Mouse (Mus musculus) liver, embryonic 14.5 days (tissue): Measurements from ENCODE around the gene Lrrc75a. TPM values are rescaled to one million over a fixed set of nuclear protein-coding genes. Genes with fewer than 3 reads are reported as not detected.

Source experiments
- ATAC-seq: fragments of 200-750 bp; cut with Nextera tagmentation; 2 replicates; pipeline ENCODE4 v1.8.0; 2017; ENCODE audit warnings: moderate number of reproducible peaks, mild to moderate bottlenecking, moderate library complexity; ENCODE audit not compliant: insufficient read depth
- DNase-seq, 3 experiments: peaks; one replicate each; pipeline ENCODE4 v3.0.0-alpha.2; 2012 to 2013; ENCODE audit warnings: low read depth in 3 of 3, low spot score in 3 of 3
- H3K27ac ChIP-seq: fragments of 300-500 bp; sonication (generic); 2 replicates; pipeline ENCODE4 v1.5.1; 2014; ENCODE audit warnings: moderate library complexity, mild to moderate bottlenecking, control low read depth, inconsistent platforms
- H3K27me3 ChIP-seq: fragments of 300-500 bp; sonication (generic); 2 replicates; pipeline ENCODE4 v1.6.1; 2014; ENCODE audit warnings: mild to moderate bottlenecking, low read length, moderate library complexity; ENCODE audit not compliant: control insufficient read depth, insufficient read depth
- H3K36me3 ChIP-seq: fragments of 300-500 bp; sonication (generic); replicated peaks from 2 replicates; pipeline ENCODE4 v1.6.1; 2014; ENCODE audit warnings: low read depth; ENCODE audit not compliant: control insufficient read depth, insufficient read depth
- H3K4me1 ChIP-seq, 2 experiments: fragments of 200-500 bp in 1 of 2; fragments of 300-500 bp in 1 of 2; sonication (generic) in 1 of 2; replicated peaks; 2 replicates each; pipeline ENCODE4 v1.6.1; 2012 to 2014; ENCODE audit warnings: antibody characterized with exemption in 1 of 2, inconsistent platforms in 1 of 2, low read length in 1 of 2; ENCODE audit not compliant: control insufficient read depth in 2 of 2, insufficient read depth in 2 of 2
- H3K4me2 ChIP-seq: fragments of 300-500 bp; sonication (generic); 2 replicates; pipeline ENCODE4 v1.6.1; 2014; ENCODE audit warnings: low read depth, mild to moderate bottlenecking, control low read depth, moderate library complexity
- H3K4me3 ChIP-seq, 2 experiments: fragments of 200-500 bp in 1 of 2; fragments of 300-500 bp in 1 of 2; sonication (generic) in 1 of 2; 2 replicates each; pipeline ENCODE4 v1.5.1; 2012 to 2014; ENCODE audit warnings: low read depth in 2 of 2, low read length in 2 of 2, mild to moderate bottlenecking in 2 of 2, control low read depth in 1 of 2, inconsistent platforms in 1 of 2, moderate library complexity in 1 of 2; ENCODE audit not compliant: insufficient read depth in 1 of 2
- H3K9ac ChIP-seq: fragments of 300-500 bp; sonication (generic); replicated peaks from 2 replicates; pipeline ENCODE4 v1.6.1; 2014; ENCODE audit warnings: mild to moderate bottlenecking, control low read depth, moderate library complexity
- H3K9me3 ChIP-seq: fragments of 300-500 bp; sonication (generic); 2 replicates; pipeline ENCODE4 v1.6.1; 2016; ENCODE audit warnings: low read length, mixed read lengths; ENCODE audit not compliant: control insufficient read depth
- CTCF ChIP-seq: IDR thresholded peaks from 2 replicates; pipeline ENCODE4 v1.5.1; 2016; ENCODE audit warnings: antibody characterized with exemption, low read depth, control low read depth
- EP300 ChIP-seq: IDR thresholded peaks from 2 replicates; pipeline ENCODE4 v1.6.1; 2016; ENCODE audit warnings: antibody characterized with exemption, low read depth
- WGBS: fragments of 180-500 bp; shearing (Covaris S2); extraction: QIAGEN DNeasy Blood & Tissue Kit; methylation state at CpG from one replicate; pipeline ENCODE4 v1.1.7; 2014; ENCODE audit not compliant: insufficient replicate concordance; 5-methylcytosine and 5-hydroxymethylcytosine counted together
- polyA plus RNA-seq, 2 experiments: library from polyadenylated mRNA; depleted of rRNA in 1 of 2; stranded (reverse) in 1 of 2; unstranded in 1 of 2; fragments of >200 nt; fragmentation: Nextera tagmentation in 1 of 2; extraction: Ambion mirVana in 1 of 2; gene quantifications; 2 replicates each; pipeline versions ENCODE4 v1.2.1 to v1.2.3; 2012 to 2014

The Lrrc75a gene
- polyA plus RNA-seq, 2 experiments = 0.99 to 1.1 TPM

- WGBS = 37% methylated on average over 12 of the region's 12 CpGs
- no peaks in the 10 kb centered on the region for H3K36me3 ChIP-seq
Observed at GRCm38 (mm10) chr11:62669471-62669870, 21.1 kb upstream of the Lrrc75a start.

GRCm38 (mm10) chr11:62668986-62669385, 20.7 kb upstream of the Lrrc75a start:
- Histone ChIP-seq H3K36me3 (no peaks in the 10 kb centered on the region), H3K4me3 (no peak overlapping the region), H3K27ac (no peak overlapping the region), H3K9ac (no peak overlapping the region), H3K27me3 (no peaks in the 10 kb centered on the region), H3K4me1 (no peaks in the 10 kb centered on the region), H3K4me2 (no peak overlapping the region), H3K9me3 (no peaks in the 10 kb centered on the region)
- 82% methylated on average over 5 of the region's 5 CpGs for WGBS
- no peak for ATAC-seq
- no peak for DNase-seq
- TF ChIP-seq EP300 (no peak), CTCF (no peak)

More at GRCm38 (mm10) chr11:62669471-62669870, 21.1 kb upstream of the Lrrc75a start:
- H3K4me3 ChIP-seq = no peak overlapping the region
- H3K9ac ChIP-seq = no peak overlapping the region
- H3K27me3 ChIP-seq = no peaks in the 10 kb centered on the region
- no peak overlapping the region for H3K27ac ChIP-seq
- H3K4me1 ChIP-seq = no peaks in the 10 kb centered on the region
- no peaks in the 10 kb centered on the region for H3K9me3 ChIP-seq
- no peak overlapping the region for H3K4me2 ChIP-seq
- TF ChIP-seq EP300 (no peak), CTCF (no peak)
- no peak for ATAC-seq
- no peak for DNase-seq

- WGBS = 45% methylated on average over 6 of the region's 6 CpGs
Observed at GRCm38 (mm10) chr11:62664250-62664649, 15.9 kb upstream of the Lrrc75a start.

GRCm38 (mm10) chr11:62660885-62661284, 12.6 kb upstream of the Lrrc75a start:
- H3K4me3 ChIP-seq = no peak overlapping the region
- H3K27me3 ChIP-seq = no peaks in the 10 kb centered on the region
- no peak overlapping the region for H3K4me2 ChIP-seq
- H3K4me1 ChIP-seq = no peaks in the 10 kb centered on the region
- no peak for DNase-seq
- no peak overlapping the region for H3K27ac ChIP-seq
- no peak for ATAC-seq
- WGBS = 40% methylated on average over 4 of the region's 4 CpGs
- H3K9ac ChIP-seq = no peak overlapping the region
- H3K36me3 ChIP-seq = no peaks in the 10 kb centered on the region
- no peak for TF ChIP-seq EP300
- TF ChIP-seq CTCF = no peak
- no peaks in the 10 kb centered on the region for H3K9me3 ChIP-seq

More at GRCm38 (mm10) chr11:62664250-62664649, 15.9 kb upstream of the Lrrc75a start:
- Histone ChIP-seq H3K27ac (no peak overlapping the region), H3K9me3 (no peaks in the 10 kb centered on the region), H3K4me3 (no peak overlapping the region), H3K4me1 (no peaks in the 10 kb centered on the region), H3K4me2 (no peak overlapping the region), H3K27me3 (no peaks in the 10 kb centered on the region), H3K36me3 (no peaks in the 10 kb centered on the region), H3K9ac (no peak overlapping the region)
- no peak for ATAC-seq
- no peak for DNase-seq
- no peak for TF ChIP-seq EP300
- TF ChIP-seq CTCF = no peak

GRCm38 (mm10) chr11:62652080-62652479, 3.8 kb upstream of the Lrrc75a start:
- H3K27ac ChIP-seq = no peak overlapping the region
- no peak for TF ChIP-seq CTCF
- TF ChIP-seq EP300 = no peak
- H3K4me3 ChIP-seq = no peak overlapping the region
- peaks cover 0 to 5% of the 10 kb centered on the region in 2 experiments; a peak in 3 of 4 replicates for H3K4me1 ChIP-seq
- H3K4me2 ChIP-seq = no peak overlapping the region
- DNase-seq (no peak), ATAC-seq (no peak)
- peaks cover 2% of the 10 kb centered on the region; the same call in 1 of the 2 replicates for H3K27me3 ChIP-seq
- WGBS = 87% methylated on average over 3 of the region's 3 CpGs
- no peaks in the 10 kb centered on the region for H3K9me3 ChIP-seq
- no peaks in the 10 kb centered on the region for H3K36me3 ChIP-seq
- H3K9ac ChIP-seq = no peak overlapping the region
